Mouse (Mus musculus) intestine, embryonic 15.5 days (tissue): ENCODE results near the gene Spag6. TPM values are rescaled to one million over a fixed set of nuclear protein-coding genes. Genes with fewer than 3 reads are reported as not detected.

Experiments used
- ATAC-seq: fragments of 200-750 bp; cut with Nextera tagmentation; 2 replicates; pipeline ENCODE4 v1.8.0; 2017; ENCODE audit warnings: moderate TSS enrichment, moderate library complexity
- H3K27ac ChIP-seq: fragments of 300-500 bp; sonication (generic); 2 replicates; pipeline ENCODE4 v1.5.1; 2015; ENCODE audit warnings: mild to moderate bottlenecking, inconsistent platforms
- H3K27me3 ChIP-seq: fragments of 300-500 bp; sonication (generic); replicated peaks from 2 replicates; pipeline ENCODE4 v1.6.1; 2015; ENCODE audit warnings: inconsistent platforms
- H3K36me3 ChIP-seq: fragments of 300-500 bp; sonication (generic); 2 replicates; pipeline ENCODE4 v1.6.1; 2015; ENCODE audit warnings: inconsistent platforms
- H3K4me1 ChIP-seq: fragments of 300-500 bp; sonication (generic); replicated peaks from 2 replicates; pipeline ENCODE4 v1.6.1; 2015; ENCODE audit warnings: inconsistent platforms
- H3K4me2 ChIP-seq: fragments of 300-500 bp; sonication (generic); replicated peaks from 2 replicates; pipeline ENCODE4 v1.6.1; 2015; ENCODE audit warnings: mild to moderate bottlenecking, inconsistent platforms
- H3K4me3 ChIP-seq: fragments of 300-500 bp; sonication (generic); replicated peaks from 2 replicates; pipeline ENCODE4 v1.5.1; 2015; ENCODE audit warnings: inconsistent platforms
- H3K9ac ChIP-seq: fragments of 300-500 bp; sonication (generic); 2 replicates; pipeline ENCODE4 v1.6.1; 2015; ENCODE audit warnings: inconsistent platforms
- H3K9me3 ChIP-seq: fragments of 300-500 bp; sonication (generic); 2 replicates; pipeline ENCODE4 v1.6.1; 2016; ENCODE audit warnings: inconsistent platforms
- WGBS: fragments of 180-500 bp; shearing (Covaris S2); methylation state at CpG from one replicate; pipeline ENCODE4 v1.1.7; 2015; 5-methylcytosine and 5-hydroxymethylcytosine counted together
- polyA plus RNA-seq: library from polyadenylated mRNA; unstranded; fragments of >200 nt; fragmentation: Nextera tagmentation; extraction: Ambion mirVana; gene quantifications from 2 replicates; pipeline ENCODE4 v1.2.1, GENCODE M21; 2015

The Spag6 gene
- polyA plus RNA-seq, 1 experiment from 2014 or later: 0.05 TPM

DNA sequence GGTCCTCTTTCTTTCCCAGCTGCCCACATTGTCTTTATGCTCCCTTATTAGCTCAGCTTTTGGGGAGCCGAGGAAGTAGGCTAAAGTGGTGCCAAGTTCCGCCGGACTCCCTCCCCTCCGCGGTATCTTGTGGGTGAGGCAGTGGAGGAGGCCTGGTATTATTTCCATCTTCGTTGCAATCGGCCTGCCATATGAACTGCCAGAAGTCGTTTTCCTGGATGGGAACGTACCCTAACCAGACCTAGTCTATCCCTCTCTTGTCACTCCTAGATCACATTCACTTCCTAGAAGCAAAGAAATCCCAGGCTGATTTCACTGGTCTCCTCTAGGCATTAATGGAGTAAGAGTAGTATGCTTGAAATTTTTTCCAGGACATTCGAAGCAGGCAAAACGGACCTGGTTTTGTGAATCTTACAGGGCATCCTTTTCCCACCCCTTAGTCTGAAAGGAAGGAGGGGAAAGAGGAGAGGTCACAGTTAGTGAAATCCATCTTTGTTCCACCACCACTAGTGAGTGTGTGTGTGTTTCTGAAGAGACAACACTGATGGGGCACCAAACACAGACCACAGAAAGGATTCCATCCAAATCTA lies 5.7 kb downstream of the Spag6 start:
- Histone ChIP-seq H3K4me1 (peaks cover 6% of the 10 kb centered on the region), H3K36me3 (no peaks in the 10 kb centered on the region), H3K9ac (no peak overlapping the region), H3K4me2 (no peak overlapping the region), H3K4me3 (no peak overlapping the region), H3K27ac (no peak overlapping the region), H3K27me3 (peaks cover 49% of the 10 kb centered on the region), H3K9me3 (no peaks in the 10 kb centered on the region)
- WGBS: 3% methylated on average over 11 of the region's 11 CpGs
- no peak for ATAC-seq

DNA sequence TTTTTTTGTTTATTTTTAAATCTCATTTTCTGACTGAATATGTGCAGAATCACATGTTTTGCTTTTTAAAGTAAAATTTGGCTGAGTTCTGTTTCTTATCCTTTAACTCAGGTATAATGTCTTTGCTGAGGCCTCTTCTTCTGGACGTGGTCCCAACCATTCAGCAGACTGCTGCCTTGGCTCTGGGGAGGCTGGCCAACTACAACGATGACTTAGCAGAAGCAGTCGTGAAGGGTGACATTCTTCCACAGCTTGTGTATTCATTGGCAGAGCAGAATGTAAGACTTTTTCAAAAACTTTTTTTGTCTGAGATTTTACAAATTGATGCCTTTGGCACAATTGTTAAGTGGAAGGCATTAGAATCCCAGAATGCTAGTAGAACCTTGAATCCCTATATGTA lies 16.5 kb downstream of the Spag6 start:
- no peak overlapping the region for H3K9ac ChIP-seq
- no peaks in the 10 kb centered on the region for H3K27me3 ChIP-seq
- H3K4me1 ChIP-seq: no peaks in the 10 kb centered on the region
- H3K27ac ChIP-seq: no peak overlapping the region
- no peaks in the 10 kb centered on the region for H3K9me3 ChIP-seq
- H3K4me3 ChIP-seq: no peak overlapping the region
- H3K36me3 ChIP-seq: no peaks in the 10 kb centered on the region
- no peak for ATAC-seq
- no peak overlapping the region for H3K4me2 ChIP-seq
- WGBS: 63% methylated on average over 3 of the region's 3 CpGs

DNA sequence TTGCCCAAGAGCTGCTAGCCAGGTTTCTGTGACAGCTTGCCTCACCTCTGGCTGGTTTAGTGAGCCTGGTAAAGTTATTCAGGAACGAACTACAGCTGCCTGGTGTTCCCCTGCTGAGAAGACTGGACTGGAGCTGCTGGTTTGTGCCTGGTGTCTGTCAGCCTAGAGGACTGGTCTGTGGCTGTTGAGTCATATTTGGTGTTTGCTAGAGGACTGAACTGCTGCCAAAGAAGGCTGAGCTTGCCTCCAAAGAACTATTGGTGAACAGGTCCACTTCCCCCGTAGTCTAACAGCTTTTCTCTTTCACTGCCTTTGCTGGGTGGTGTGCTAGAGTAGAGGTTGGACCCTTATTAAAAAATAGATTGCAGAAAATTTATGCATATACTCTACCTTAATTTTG lies 19.2 kb downstream of the Spag6 start:
- Histone ChIP-seq H3K4me3 (no peak overlapping the region), H3K27ac (no peak overlapping the region), H3K9ac (no peak overlapping the region), H3K36me3 (no peaks in the 10 kb centered on the region), H3K4me1 (no peaks in the 10 kb centered on the region), H3K27me3 (no peaks in the 10 kb centered on the region), H3K4me2 (no peak overlapping the region), H3K9me3 (no peaks in the 10 kb centered on the region)
- no peak for ATAC-seq
- 68% methylated on average over 2 of the region's 2 CpGs for WGBS

DNA sequence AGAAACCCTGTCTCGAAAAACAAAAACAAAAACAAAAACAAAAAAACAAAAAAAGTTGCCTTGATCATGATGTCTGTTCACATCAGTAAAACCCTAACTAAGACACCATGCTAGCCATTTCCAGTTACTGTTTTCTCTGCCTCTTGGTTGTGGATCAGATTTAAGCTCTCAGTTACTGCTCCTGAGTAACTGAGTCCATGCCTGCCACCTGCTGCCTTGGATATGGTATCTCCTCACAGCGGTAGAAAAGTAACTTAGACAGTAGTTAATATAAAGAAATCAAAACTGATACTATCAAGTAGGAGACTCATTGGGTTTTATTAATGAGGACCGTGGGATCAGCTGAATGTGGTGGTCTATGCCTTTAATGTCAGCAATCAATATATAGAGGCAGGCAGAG lies 20.5 kb downstream of the Spag6 start:
- Histone ChIP-seq H3K27me3 (no peaks in the 10 kb centered on the region), H3K9ac (no peak overlapping the region), H3K4me3 (no peak overlapping the region), H3K4me2 (no peak overlapping the region), H3K4me1 (no peaks in the 10 kb centered on the region), H3K9me3 (no peaks in the 10 kb centered on the region), H3K27ac (no peak overlapping the region), H3K36me3 (no peaks in the 10 kb centered on the region)
- no peak for ATAC-seq
- WGBS: 73% methylated on average over 3 of the region's 3 CpGs

DNA sequence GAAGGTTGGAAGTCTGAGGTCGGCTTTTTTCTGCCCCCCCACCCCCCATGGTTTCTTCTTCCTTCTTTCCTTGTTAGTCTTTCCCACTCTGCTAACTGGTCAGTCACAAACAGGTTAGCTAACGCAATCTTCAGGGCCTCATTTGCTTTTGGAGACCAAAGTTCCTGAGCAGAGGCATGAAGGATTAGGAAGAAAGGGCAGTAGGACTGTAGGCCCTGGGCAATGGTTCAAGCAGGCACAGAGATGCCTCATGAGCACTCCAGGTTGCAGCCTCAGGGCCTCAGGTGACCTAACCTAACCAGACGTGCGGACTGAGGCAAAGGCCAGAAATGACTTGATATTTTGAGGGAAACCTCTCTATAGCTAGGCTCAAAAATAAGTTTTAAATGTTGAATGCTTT lies 24.7 kb downstream of the Spag6 start:
- H3K9ac ChIP-seq: no peak overlapping the region
- H3K27ac ChIP-seq: no peak overlapping the region
- no peak overlapping the region for H3K4me2 ChIP-seq
- no peak for ATAC-seq
- H3K27me3 ChIP-seq: no peaks in the 10 kb centered on the region
- WGBS: 86% methylated on average over 4 of the region's 4 CpGs
- no peaks in the 10 kb centered on the region for H3K4me1 ChIP-seq
- no peaks in the 10 kb centered on the region for H3K9me3 ChIP-seq
- H3K36me3 ChIP-seq: no peaks in the 10 kb centered on the region
- no peak overlapping the region for H3K4me3 ChIP-seq

DNA sequence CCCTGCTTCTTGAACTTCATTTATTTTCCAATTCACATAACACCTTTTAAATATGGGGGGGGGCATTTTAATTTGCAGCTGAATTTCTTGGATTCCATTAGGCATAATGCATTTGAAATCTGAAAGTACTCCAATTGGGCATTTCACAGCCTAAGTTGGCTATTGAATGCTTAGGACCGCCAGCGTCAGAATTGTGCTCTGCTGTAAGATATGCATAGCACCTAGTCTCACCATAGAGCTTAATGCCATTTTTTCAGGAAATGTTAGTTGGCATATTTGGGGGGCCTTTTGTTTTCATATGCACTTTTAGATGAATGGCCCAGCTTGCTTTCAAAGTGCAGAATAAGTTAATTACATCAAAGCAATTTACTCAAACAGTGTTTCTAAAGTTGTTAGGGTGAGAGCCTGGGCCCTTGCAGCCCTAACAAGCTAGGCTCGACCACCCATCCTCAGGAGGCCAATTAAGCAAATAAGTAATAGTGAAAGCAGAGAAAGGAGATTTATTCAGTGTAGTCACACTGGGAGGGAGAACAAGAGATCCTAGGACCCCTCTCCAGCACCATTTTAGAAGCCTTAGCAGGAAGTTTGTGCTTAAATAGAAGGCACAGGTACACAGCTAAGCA lies 28.5 kb downstream of the Spag6 start:
- no peak overlapping the region for H3K9ac ChIP-seq
- 66% methylated on average over 3 of the region's 3 CpGs for WGBS
- no peak for ATAC-seq
- H3K9me3 ChIP-seq: no peaks in the 10 kb centered on the region
- no peaks in the 10 kb centered on the region for H3K27me3 ChIP-seq
- no peaks in the 10 kb centered on the region for H3K36me3 ChIP-seq
- no peak overlapping the region for H3K4me2 ChIP-seq
- H3K4me3 ChIP-seq: no peak overlapping the region
- H3K27ac ChIP-seq: no peak overlapping the region
- H3K4me1 ChIP-seq: no peaks in the 10 kb centered on the region

DNA sequence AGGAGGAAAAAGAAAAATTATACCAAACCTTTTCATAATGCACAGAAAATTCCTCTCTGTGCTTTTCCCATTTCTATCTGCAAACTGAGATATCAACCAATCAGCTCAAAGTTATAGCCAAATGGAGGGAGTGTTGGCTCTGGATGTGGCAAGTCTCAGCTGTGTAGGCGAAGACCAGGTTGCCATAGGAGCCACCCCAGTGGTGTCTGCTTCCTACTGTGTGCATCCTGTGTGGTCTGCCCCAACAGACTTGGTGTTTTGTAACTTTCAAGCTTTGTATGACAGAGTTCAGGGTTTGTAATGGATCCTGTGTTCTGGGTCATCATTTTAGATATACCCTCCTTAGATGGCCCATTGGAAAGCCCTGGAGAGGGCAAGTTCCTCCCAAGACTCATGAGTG lies 30.6 kb downstream of the Spag6 start:
- Histone ChIP-seq H3K36me3 (no peaks in the 10 kb centered on the region), H3K4me1 (no peaks in the 10 kb centered on the region), H3K4me2 (no peak overlapping the region), H3K4me3 (no peak overlapping the region), H3K27me3 (no peaks in the 10 kb centered on the region), H3K9me3 (no peaks in the 10 kb centered on the region), H3K9ac (no peak overlapping the region), H3K27ac (no peak overlapping the region)
- WGBS: 80% methylated on average over 1 of the region's 1 CpGs
- no peak for ATAC-seq

DNA sequence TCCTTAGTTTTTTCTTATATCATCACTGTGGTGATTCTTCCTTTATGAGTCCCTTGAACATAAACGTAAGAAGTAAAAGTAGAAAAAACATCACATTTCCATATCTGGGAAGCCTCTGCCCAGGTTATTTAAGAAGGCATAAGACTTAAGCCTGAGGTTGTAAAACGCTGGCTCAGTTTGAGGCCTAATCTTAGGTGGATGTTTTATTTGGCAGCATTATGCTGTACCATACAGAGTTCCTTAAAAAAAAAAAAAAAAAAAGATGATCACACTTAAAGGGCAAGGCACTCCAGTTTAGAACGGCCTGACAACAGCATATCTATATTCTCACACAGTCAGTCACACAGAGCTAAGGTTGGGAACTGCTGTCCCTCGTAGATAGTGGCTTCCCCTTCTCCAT lies 32.0 kb downstream of the Spag6 start:
- Histone ChIP-seq H3K36me3 (no peaks in the 10 kb centered on the region), H3K4me3 (no peak overlapping the region), H3K27me3 (no peaks in the 10 kb centered on the region), H3K9ac (no peak overlapping the region), H3K4me2 (no peak overlapping the region), H3K4me1 (no peaks in the 10 kb centered on the region), H3K9me3 (no peaks in the 10 kb centered on the region), H3K27ac (no peak overlapping the region)
- 70% methylated on average over 4 of the region's 4 CpGs for WGBS
- ATAC-seq: no peak

DNA sequence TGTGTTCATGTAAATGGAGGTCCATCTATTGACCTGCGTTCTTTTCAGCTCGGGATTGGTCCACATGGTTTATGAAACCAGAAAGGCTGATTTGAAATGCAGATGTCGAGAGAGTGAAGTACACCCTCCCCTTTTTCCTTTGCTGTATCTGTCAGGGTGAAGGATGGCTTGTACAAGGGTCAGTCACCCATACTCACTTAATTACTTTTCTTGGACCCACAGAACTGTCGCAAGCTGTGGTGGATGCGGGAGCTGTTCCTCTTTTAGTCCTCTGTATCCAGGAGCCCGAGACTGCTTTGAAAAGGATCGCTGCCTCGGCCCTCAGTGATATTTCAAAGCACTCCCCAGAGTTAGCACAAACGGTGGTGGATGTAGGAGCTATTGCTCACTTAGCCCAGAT lies 37.9 kb downstream of the Spag6 start:
- Histone ChIP-seq H3K4me2 (no peak overlapping the region), H3K27me3 (no peaks in the 10 kb centered on the region), H3K27ac (no peak overlapping the region), H3K9me3 (no peaks in the 10 kb centered on the region), H3K4me3 (no peak overlapping the region), H3K36me3 (no peaks in the 10 kb centered on the region), H3K9ac (no peak overlapping the region), H3K4me1 (no peaks in the 10 kb centered on the region)
- ATAC-seq: no peak
- 53% methylated on average over 9 of the region's 9 CpGs for WGBS

DNA sequence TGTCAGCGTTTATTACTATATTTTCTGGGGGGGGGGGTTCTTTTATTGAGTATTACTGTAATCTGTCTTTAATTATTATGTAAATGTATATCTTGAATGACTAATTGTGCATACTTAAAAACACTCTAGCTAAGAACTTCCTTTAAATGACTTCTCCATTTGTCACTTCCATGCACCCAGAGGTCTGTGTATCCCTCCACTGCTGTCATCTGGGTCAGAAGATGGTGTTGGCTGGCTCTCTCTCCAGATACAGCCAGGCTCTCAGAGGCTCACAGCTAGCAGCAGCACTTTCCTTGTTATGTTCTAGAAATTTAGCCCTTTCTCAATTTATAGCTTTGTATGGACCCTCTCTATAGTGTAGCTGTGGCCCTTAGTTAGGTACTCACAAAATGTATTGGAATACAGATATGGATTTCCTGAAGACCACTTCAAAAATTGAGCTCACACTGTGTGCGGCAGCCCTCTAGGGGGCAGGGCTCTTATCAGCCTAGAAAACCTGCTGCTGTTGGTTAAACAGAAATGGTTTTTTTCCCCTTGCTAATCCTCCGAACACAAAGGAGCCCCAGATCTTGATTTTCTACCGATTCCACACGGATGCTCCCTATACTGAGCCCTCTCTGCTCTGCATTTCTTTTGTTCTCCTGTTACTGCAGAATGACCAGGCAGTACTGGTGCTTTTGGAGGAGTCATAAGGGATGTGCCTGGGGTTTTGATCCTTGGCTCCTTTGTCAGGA lies 40.7 kb downstream of the Spag6 start:
- 49% methylated on average over 5 of the region's 5 CpGs for WGBS
- H3K4me3 ChIP-seq: no peak overlapping the region
- H3K27me3 ChIP-seq: no peaks in the 10 kb centered on the region
- H3K36me3 ChIP-seq: no peaks in the 10 kb centered on the region
- H3K27ac ChIP-seq: no peak overlapping the region
- no peak overlapping the region for H3K9ac ChIP-seq
- no peaks in the 10 kb centered on the region for H3K9me3 ChIP-seq
- no peaks in the 10 kb centered on the region for H3K4me1 ChIP-seq
- no peak for ATAC-seq
- no peak overlapping the region for H3K4me2 ChIP-seq

DNA sequence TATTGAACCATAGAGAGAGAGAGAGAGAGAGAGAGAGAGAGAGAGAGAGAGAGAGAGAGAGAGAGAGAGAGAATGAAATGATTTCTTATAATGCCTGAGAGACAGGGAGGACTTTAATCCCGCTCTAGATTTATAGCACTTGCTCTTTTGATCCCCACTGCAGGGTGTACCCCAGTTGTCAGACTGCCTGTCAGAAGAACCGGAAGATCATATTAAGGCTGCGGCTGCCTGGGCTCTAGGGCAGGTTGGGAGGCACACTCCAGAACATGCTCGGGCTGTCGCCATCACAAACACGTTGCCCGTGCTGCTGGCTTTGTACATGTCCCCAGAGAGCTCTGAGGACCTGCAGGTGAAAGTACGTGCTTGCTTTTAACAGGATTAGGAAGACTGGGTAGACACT lies 43.2 kb downstream of the Spag6 start:
- no peak overlapping the region for H3K9ac ChIP-seq
- H3K27ac ChIP-seq: no peak overlapping the region
- no peaks in the 10 kb centered on the region for H3K27me3 ChIP-seq
- no peak overlapping the region for H3K4me3 ChIP-seq
- H3K4me1 ChIP-seq: no peaks in the 10 kb centered on the region
- H3K4me2 ChIP-seq: 0 out of 2 replicates have a peak overlapping the region, but pooled peaks have one; percentile 16
- peak; percentile 76 for ATAC-seq
- WGBS: 58% methylated on average over 8 of the region's 8 CpGs
- no peaks in the 10 kb centered on the region for H3K36me3 ChIP-seq
- H3K9me3 ChIP-seq: no peaks in the 10 kb centered on the region

DNA sequence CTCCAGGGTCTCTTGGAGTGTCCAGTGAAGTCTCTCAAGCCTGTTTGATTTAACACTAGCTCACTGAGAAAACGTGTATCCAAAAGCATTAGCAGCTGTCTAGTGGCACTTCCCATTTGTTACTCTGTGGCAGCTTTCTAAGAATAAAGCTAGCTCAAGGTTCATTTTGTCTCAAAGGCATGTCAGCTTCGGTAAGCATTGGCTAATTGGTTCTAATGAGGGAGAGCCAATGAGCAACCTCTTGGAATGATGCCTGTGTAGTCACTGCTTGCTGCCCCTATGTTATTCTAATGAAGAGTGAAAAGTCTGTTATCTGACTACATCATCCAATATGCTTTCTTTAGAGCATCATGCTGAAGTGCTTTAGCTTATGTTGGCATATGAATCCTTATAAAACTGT lies 45.4 kb downstream of the Spag6 start:
- whole genome bisulfite sequencing: 50% methylated on average over 2 of the region's 2 CpGs
- Histone ChIP-seq H3K27ac (no peak overlapping the region), H3K4me1 (no peaks in the 10 kb centered on the region), H3K36me3 (no peaks in the 10 kb centered on the region), H3K9ac (no peak overlapping the region), H3K9me3 (no peaks in the 10 kb centered on the region), H3K4me2 (no peak overlapping the region), H3K27me3 (no peaks in the 10 kb centered on the region), H3K4me3 (no peak overlapping the region)
- ATAC-seq: no peak

DNA sequence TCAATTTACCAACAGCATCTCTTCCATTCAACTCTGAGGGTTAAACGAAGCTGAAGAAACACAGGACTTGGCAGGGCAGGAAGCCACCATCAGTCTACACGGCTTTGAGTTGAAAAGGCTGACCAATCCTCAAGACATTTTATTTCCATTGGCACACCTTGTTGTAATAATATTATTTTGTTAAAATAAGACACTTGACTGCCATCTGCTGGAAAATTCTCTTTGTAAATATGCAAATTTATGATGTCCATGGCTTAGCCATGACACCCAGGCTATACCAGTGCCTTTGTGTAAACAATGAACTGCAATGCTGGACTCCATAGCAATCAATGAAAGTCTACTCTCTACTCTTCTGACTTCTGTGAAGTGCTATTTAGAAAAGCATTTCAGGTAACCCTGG lies 62.3 kb downstream of the Spag6 start:
- no peaks in the 10 kb centered on the region for H3K4me1 ChIP-seq
- no peak overlapping the region for H3K4me2 ChIP-seq
- no peak overlapping the region for H3K4me3 ChIP-seq
- no peaks in the 10 kb centered on the region for H3K9me3 ChIP-seq
- WGBS: 55% methylated on average over 2 of the region's 2 CpGs
- H3K9ac ChIP-seq: no peak overlapping the region
- H3K36me3 ChIP-seq: no peaks in the 10 kb centered on the region
- no peaks in the 10 kb centered on the region for H3K27me3 ChIP-seq
- no peak for ATAC-seq
- H3K27ac ChIP-seq: no peak overlapping the region
